Mouse (Mus musculus): Measurements from ENCODE around the gene Calcoco1. TPM values are rescaled to one million over a fixed set of nuclear protein-coding genes. Genes with fewer than 3 reads are reported as not detected.

Gene Calcoco1
- 72.1 and 74.5 TPM in 2 replicates for polyA plus RNA-seq (2015; fragmentation: Nextera tagmentation; extraction: Ambion mirVana)

- Histone ChIP-seq H3K9me3 (no peaks in the 10 kb centered on the region), H3K4me2 (replicated peaks) (peak within 1 kb of the TSS; percentile 56), H3K36me3 (peaks cover 20% of the 10 kb centered on the region), H3K9ac (replicated peaks) (peak within 1 kb of the TSS; percentile 68), H3K27me3 (no peaks in the 10 kb centered on the region), H3K4me1 (peaks cover 21% of the 10 kb centered on the region), H3K4me3 (peak within 1 kb of the TSS; percentile 85), H3K27ac (replicated peaks) (peak within 1 kb of the TSS; percentile 71)
- ATAC-seq (replicated peaks) = peak; percentile 99
- under 1% methylated on average over 27 of the region's 27 CpGs for WGBS
Measured at GRCm38 (mm10) chr15:102721980-102722475, at the start of gene Calcoco1. Gene Calcoco1, minus strand, starts transcription at chr15:102722178.

DNA sequence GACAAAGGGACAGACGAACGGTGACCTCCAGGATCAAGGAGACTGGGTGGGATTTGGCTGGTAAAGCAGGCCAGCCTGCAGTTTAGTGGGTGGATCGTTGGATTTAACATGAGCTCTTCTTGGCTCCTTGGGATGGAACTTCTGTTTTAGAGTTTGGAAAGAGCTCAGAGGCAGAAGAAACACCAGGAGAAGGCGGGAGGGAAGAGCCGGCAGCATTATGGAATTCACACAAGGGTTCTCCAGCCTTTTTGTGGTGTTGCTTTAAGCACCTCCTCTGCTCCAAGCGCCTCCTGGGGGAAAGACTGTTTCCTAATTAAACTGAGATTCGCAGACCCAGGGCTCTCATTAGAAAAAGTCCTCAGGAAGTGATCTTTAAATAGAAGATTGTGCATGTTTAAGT is 48.9 kb upstream of the Calcoco1 start:
- WGBS = 30% methylated on average over 7 of the region's 7 CpGs
- no peaks in the 10 kb centered on the region for H3K4me1 ChIP-seq
- no peak overlapping the region for H3K9ac ChIP-seq (replicated peaks)
- no peak overlapping the region for H3K27ac ChIP-seq (replicated peaks)
- H3K27me3 ChIP-seq = no peaks in the 10 kb centered on the region
- H3K9me3 ChIP-seq = no peaks in the 10 kb centered on the region
- H3K4me3 ChIP-seq = no peak overlapping the region
- no peak for ATAC-seq (replicated peaks)
- H3K4me2 ChIP-seq (replicated peaks) = no peak overlapping the region
- H3K36me3 ChIP-seq = no peaks in the 10 kb centered on the region

DNA sequence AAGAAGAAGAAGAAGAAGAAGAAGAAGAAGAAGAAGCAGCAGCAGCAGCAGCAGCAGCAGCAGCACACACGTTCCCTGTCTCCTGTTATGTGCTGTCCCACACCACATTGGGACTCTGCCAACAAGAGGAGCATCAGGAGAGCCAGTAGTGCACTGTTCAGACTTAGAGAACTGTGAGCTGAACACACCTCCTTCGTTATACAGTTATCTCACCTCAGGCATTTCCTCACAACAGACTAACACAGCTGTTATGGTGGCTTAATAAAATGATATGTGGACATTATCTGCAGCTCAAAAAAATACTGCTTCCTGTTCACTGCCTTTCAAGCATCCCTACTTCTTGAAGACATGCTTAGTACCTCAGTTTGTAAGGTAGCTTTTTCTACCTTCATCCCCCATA is 43.2 kb upstream of the Calcoco1 start:
- Histone ChIP-seq H3K36me3 (no peaks in the 10 kb centered on the region), H3K9me3 (no peaks in the 10 kb centered on the region), H3K9ac (replicated peaks) (no peak overlapping the region), H3K4me1 (0 out of 2 replicates have a peak, but pooled peaks cover 2% of the 10 kb centered on the region), H3K27ac (replicated peaks) (no peak overlapping the region), H3K27me3 (peaks cover 28% of the 10 kb centered on the region), H3K4me2 (replicated peaks) (no peak overlapping the region), H3K4me3 (no peak overlapping the region)
- ATAC-seq (replicated peaks) = no peak
- 43% methylated on average over 2 of the region's 2 CpGs for WGBS

- Histone ChIP-seq H3K4me1 (0 out of 2 replicates have a peak, but pooled peaks cover 2% of the 10 kb centered on the region), H3K27me3 (peaks cover 38% of the 10 kb centered on the region), H3K4me3 (no peak overlapping the region), H3K4me2 (replicated peaks) (no peak overlapping the region), H3K9me3 (no peaks in the 10 kb centered on the region), H3K36me3 (no peaks in the 10 kb centered on the region), H3K9ac (replicated peaks) (no peak overlapping the region), H3K27ac (replicated peaks) (no peak overlapping the region)
- 4% methylated on average over 7 of the region's 7 CpGs for WGBS
- peak; percentile 89 for ATAC-seq (replicated peaks)
Measured at GRCm38 (mm10) chr15:102761745-102762378, 39.9 kb upstream of the Calcoco1 start.

GRCm38 (mm10) chr15:102757686-102758085 is 35.7 kb upstream of the Calcoco1 start:
- Histone ChIP-seq H3K4me1 (peaks cover 7% of the 10 kb centered on the region; the same call in 1 of the 2 replicates), H3K4me3 (no peak overlapping the region), H3K4me2 (replicated peaks) (no peak overlapping the region), H3K27me3 (peaks cover 26% of the 10 kb centered on the region), H3K9me3 (no peaks in the 10 kb centered on the region), H3K36me3 (no peaks in the 10 kb centered on the region), H3K27ac (replicated peaks) (no peak overlapping the region), H3K9ac (replicated peaks) (no peak overlapping the region)
- no peak for ATAC-seq (replicated peaks)
- 100% methylated on average over 1 of the region's 1 CpGs for WGBS

- H3K4me3 ChIP-seq = no peak overlapping the region
- H3K9ac ChIP-seq (replicated peaks) = no peak overlapping the region
- H3K27ac ChIP-seq (replicated peaks) = peak overlapping the region; percentile 19; the same call in 1 of the 2 replicates
- H3K4me2 ChIP-seq (replicated peaks) = no peak overlapping the region
- 0 out of 2 replicates have a peak, but pooled peaks have one; percentile 21 for ATAC-seq (replicated peaks)
- no peaks in the 10 kb centered on the region for H3K9me3 ChIP-seq
- H3K4me1 ChIP-seq = peaks cover 11% of the 10 kb centered on the region; the same call in 1 of the 2 replicates
- 42% methylated on average over 5 of the region's 5 CpGs for WGBS
- H3K36me3 ChIP-seq = no peaks in the 10 kb centered on the region
- peaks cover 8% of the 10 kb centered on the region for H3K27me3 ChIP-seq
Measured at GRCm38 (mm10) chr15:102755053-102755452, 33.1 kb upstream of the Calcoco1 start.

- H3K4me3 ChIP-seq = no peak overlapping the region
- H3K27me3 ChIP-seq = peaks cover 3% of the 10 kb centered on the region
- no peak for ATAC-seq (replicated peaks)
- peak overlapping the region; percentile 19; the same call in 1 of the 2 replicates for H3K27ac ChIP-seq (replicated peaks)
- no peaks in the 10 kb centered on the region for H3K9me3 ChIP-seq
- 0 out of 2 replicates have a peak overlapping the region, but pooled peaks have one; percentile 3 for H3K9ac ChIP-seq (replicated peaks)
- no peaks in the 10 kb centered on the region for H3K36me3 ChIP-seq
- H3K4me1 ChIP-seq = peaks cover 14% of the 10 kb centered on the region; the same call in 1 of the 2 replicates
- 47% methylated on average over 7 of the region's 7 CpGs for WGBS
- H3K4me2 ChIP-seq (replicated peaks) = no peak overlapping the region
Measured at GRCm38 (mm10) chr15:102754361-102754760, 32.4 kb upstream of the Calcoco1 start.

GRCm38 (mm10) chr15:102753170-102753569 is 31.2 kb upstream of the Calcoco1 start:
- H3K9me3 ChIP-seq = no peaks in the 10 kb centered on the region
- no peak overlapping the region for H3K4me2 ChIP-seq (replicated peaks)
- WGBS = 2% methylated on average over 13 of the region's 13 CpGs
- peaks cover 8% of the 10 kb centered on the region for H3K27me3 ChIP-seq
- no peak overlapping the region for H3K4me3 ChIP-seq
- 0 out of 2 replicates have a peak, but pooled peaks have one; percentile 21 for ATAC-seq (replicated peaks)
- H3K4me1 ChIP-seq = peaks cover 18% of the 10 kb centered on the region; the same call in 1 of the 2 replicates
- no peak overlapping the region for H3K9ac ChIP-seq (replicated peaks)
- H3K27ac ChIP-seq (replicated peaks) = no peak overlapping the region
- H3K36me3 ChIP-seq = no peaks in the 10 kb centered on the region

DNA sequence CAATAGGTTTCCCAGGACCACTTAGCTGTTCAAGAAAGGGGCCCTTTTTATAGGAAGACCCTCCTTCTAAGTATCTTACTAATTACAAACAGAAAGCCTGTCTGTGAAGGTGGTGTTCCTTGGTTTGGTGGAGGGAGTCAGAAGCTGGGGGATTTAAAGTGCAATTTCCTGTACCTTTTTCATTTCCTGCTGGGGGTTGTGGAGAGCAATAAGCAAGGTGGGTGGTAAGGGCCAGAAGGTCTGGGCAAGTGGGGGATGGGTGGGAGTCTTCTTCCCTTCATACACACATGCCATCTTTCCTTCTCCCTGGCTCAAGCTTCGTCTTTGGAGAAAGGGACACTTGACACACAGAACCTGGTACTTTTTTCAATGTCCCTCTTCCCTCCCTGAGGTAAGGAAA is 30.2 kb upstream of the Calcoco1 start:
- peaks cover 5% of the 10 kb centered on the region; the same call in 1 of the 2 replicates for H3K27me3 ChIP-seq
- no peak for ATAC-seq (replicated peaks)

GRCm38 (mm10) chr15:102750241-102750640 is 28.3 kb upstream of the Calcoco1 start:
- Histone ChIP-seq H3K4me2 (replicated peaks) (no peak overlapping the region), H3K9ac (replicated peaks) (no peak overlapping the region), H3K4me1 (peaks cover 47% of the 10 kb centered on the region), H3K27ac (replicated peaks) (peak overlapping the region; percentile 71), H3K27me3 (peaks cover 5% of the 10 kb centered on the region; the same call in 1 of the 2 replicates), H3K36me3 (no peaks in the 10 kb centered on the region), H3K9me3 (no peaks in the 10 kb centered on the region), H3K4me3 (no peak overlapping the region)
- 57% methylated on average over 5 of the region's 5 CpGs for WGBS
- ATAC-seq (replicated peaks) = no peak

More for the DNA sequence above, 30.2 kb upstream of the Calcoco1 start:
- 63% methylated on average over 1 of the region's 1 CpGs for WGBS
- Histone ChIP-seq H3K4me1 (peaks cover 28% of the 10 kb centered on the region), H3K27ac (replicated peaks) (no peak overlapping the region), H3K4me3 (no peak overlapping the region), H3K4me2 (replicated peaks) (no peak overlapping the region), H3K9ac (replicated peaks) (no peak overlapping the region), H3K36me3 (no peaks in the 10 kb centered on the region), H3K9me3 (no peaks in the 10 kb centered on the region)

DNA sequence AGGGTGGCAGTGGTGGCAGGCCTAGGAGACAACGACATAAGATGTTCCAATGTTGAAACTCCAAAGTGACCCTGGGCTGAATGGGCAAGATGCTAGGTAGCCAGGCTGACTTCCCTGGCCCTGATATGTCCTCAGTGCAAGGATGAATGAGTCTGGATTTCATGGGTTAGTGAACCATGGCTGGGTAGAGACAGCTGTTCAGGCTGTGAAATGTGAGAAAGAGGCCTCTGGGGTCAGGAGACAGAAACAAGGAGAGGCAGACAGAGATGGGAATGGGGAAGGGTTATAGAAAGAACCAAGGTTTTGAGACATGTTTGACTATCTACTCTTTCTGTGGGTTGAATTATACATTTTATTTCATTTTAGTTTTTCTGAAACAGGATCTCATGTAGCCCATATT is 27.1 kb upstream of the Calcoco1 start:
- H3K4me2 ChIP-seq (replicated peaks) = no peak overlapping the region
- peaks cover 5% of the 10 kb centered on the region; the same call in 1 of the 2 replicates for H3K27me3 ChIP-seq
- WGBS = 82% methylated on average over 1 of the region's 1 CpGs
- no peaks in the 10 kb centered on the region for H3K36me3 ChIP-seq
- H3K9ac ChIP-seq (replicated peaks) = no peak overlapping the region
- no peak for ATAC-seq (replicated peaks)
- H3K9me3 ChIP-seq = no peaks in the 10 kb centered on the region
- H3K4me1 ChIP-seq = peaks cover 56% of the 10 kb centered on the region
- no peak overlapping the region for H3K4me3 ChIP-seq
- H3K27ac ChIP-seq (replicated peaks) = no peak overlapping the region

DNA sequence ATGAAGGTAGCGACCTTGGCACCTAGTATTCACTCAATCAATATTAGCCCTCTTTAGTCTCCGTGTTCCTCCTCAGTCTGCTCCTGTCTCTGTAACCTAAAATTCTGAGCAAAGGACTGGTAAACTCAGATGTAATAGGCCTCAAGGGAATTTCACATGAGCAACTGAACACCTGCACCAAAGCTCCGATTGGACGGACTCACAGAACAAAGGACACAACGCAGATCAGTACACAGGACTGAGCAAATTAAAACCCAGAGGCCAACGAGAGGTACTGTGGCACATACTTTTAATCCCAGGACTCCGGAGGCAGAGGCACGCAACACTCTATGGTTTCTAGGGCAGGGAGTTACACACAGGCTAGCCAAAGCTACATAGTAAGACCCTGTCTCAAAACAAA is 25.9 kb upstream of the Calcoco1 start:
- no peak for ATAC-seq (replicated peaks)
- Histone ChIP-seq H3K9me3 (no peaks in the 10 kb centered on the region), H3K36me3 (no peaks in the 10 kb centered on the region), H3K27me3 (peaks cover 5% of the 10 kb centered on the region; the same call in 1 of the 2 replicates), H3K27ac (replicated peaks) (peak overlapping the region; percentile 99), H3K4me2 (replicated peaks) (peak overlapping the region; percentile 82), H3K9ac (replicated peaks) (peak overlapping the region; percentile 66), H3K4me1 (peaks cover 66% of the 10 kb centered on the region), H3K4me3 (peak overlapping the region; percentile 41)
- WGBS = 17% methylated on average over 8 of the region's 8 CpGs
